Mouse (Mus musculus) neural tube, embryonic 13.5 days (tissue): ENCODE measurements at regions not wholly inside any gene's neighbourhood (a gene's known extent, or its start where the extent isn't known, plus 50 kb on each side); places are given as distances from the start of the nearest gene placed in this dataset.

Source experiments
- ATAC-seq: fragments of 200-750 bp; cut with Nextera tagmentation; 2 replicates; pipeline ENCODE4 v1.8.0; 2017; ENCODE audit warnings: low read depth, mild to moderate bottlenecking, moderate TSS enrichment, moderate library complexity
- H3K27ac ChIP-seq: fragments of 300-500 bp; sonication (generic); replicated peaks from 2 replicates; pipeline ENCODE4 v1.5.1; 2015; ENCODE audit warnings: moderate library complexity, mild to moderate bottlenecking, inconsistent platforms
- H3K27me3 ChIP-seq: fragments of 300-500 bp; sonication (generic); 2 replicates; pipeline ENCODE4 v1.6.1; 2015; ENCODE audit warnings: mild to moderate bottlenecking, inconsistent platforms
- H3K36me3 ChIP-seq: fragments of 300-500 bp; sonication (generic); 2 replicates; pipeline ENCODE4 v1.6.1; 2015; ENCODE audit warnings: mild to moderate bottlenecking, inconsistent platforms
- H3K4me1 ChIP-seq: fragments of 300-500 bp; sonication (generic); replicated peaks from 2 replicates; pipeline ENCODE4 v1.6.1; 2015; ENCODE audit warnings: inconsistent platforms
- H3K4me2 ChIP-seq: fragments of 300-500 bp; sonication (generic); 2 replicates; pipeline ENCODE4 v1.6.1; 2015; ENCODE audit warnings: inconsistent platforms, mild to moderate bottlenecking, moderate library complexity
- H3K4me3 ChIP-seq: fragments of 300-500 bp; sonication (generic); 2 replicates; pipeline ENCODE4 v1.5.1; 2015; ENCODE audit warnings: mild to moderate bottlenecking, inconsistent platforms
- H3K9ac ChIP-seq: fragments of 300-500 bp; sonication (generic); 2 replicates; pipeline ENCODE4 v1.6.1; 2015; ENCODE audit warnings: moderate library complexity, mild to moderate bottlenecking, inconsistent platforms
- H3K9me3 ChIP-seq: fragments of 300-500 bp; sonication (generic); 2 replicates; pipeline ENCODE4 v1.6.1; 2016; ENCODE audit warnings: inconsistent platforms
- WGBS: fragments of 180-500 bp; shearing (Covaris S2); methylation state at CpG from one replicate; pipeline ENCODE4 v1.1.7; 2015; 5-methylcytosine and 5-hydroxymethylcytosine counted together

- 51% methylated on average over 16 of the region's 16 CpGs for WGBS
- ATAC-seq, result peak; percentile 45; the same call in 1 of the 2 replicates
- Histone ChIP-seq H3K27me3 (no peaks in the 10 kb centered on the region), H3K4me2 (no peak overlapping the region), H3K9ac (peak overlapping the region; percentile 31; the same call in 1 of the 2 replicates), H3K27ac (peak overlapping the region; percentile 77), H3K4me3 (no peak overlapping the region), H3K9me3 (0 out of 2 replicates have a peak, but pooled peaks cover 3% of the 10 kb centered on the region), H3K4me1 (peaks cover 30% of the 10 kb centered on the region), H3K36me3 (no peaks in the 10 kb centered on the region)
Observed at GRCm38 (mm10) chr2:174848981-174849681, 88.7 kb downstream of the Edn3 start.

GRCm38 (mm10) chr2:174850860-174851259 lies 90.4 kb downstream of the Edn3 start:
- H3K9ac ChIP-seq, result 0 out of 2 replicates have a peak overlapping the region, but pooled peaks have one; percentile 34
- H3K27me3 ChIP-seq, result no peaks in the 10 kb centered on the region
- H3K9me3 ChIP-seq, result no peaks in the 10 kb centered on the region
- ATAC-seq, result no peak
- no peak overlapping the region for H3K4me2 ChIP-seq
- peak overlapping the region; percentile 70 for H3K27ac ChIP-seq
- WGBS, result 52% methylated on average over 16 of the region's 16 CpGs
- no peak overlapping the region for H3K4me3 ChIP-seq
- H3K36me3 ChIP-seq, result no peaks in the 10 kb centered on the region
- H3K4me1 ChIP-seq, result peaks cover 30% of the 10 kb centered on the region

- Histone ChIP-seq H3K4me2 (no peak overlapping the region), H3K9ac (0 out of 2 replicates have a peak overlapping the region, but pooled peaks have one; percentile 12), H3K36me3 (no peaks in the 10 kb centered on the region), H3K27ac (peak overlapping the region; percentile 70), H3K9me3 (no peaks in the 10 kb centered on the region), H3K4me1 (peaks cover 30% of the 10 kb centered on the region), H3K27me3 (no peaks in the 10 kb centered on the region), H3K4me3 (no peak overlapping the region)
- ATAC-seq, result peak; percentile 72
- WGBS, result 16% methylated on average over 22 of the region's 22 CpGs
Observed at GRCm38 (mm10) chr2:174851525-174852330, 91.3 kb downstream of the Edn3 start.

- Histone ChIP-seq H3K4me2 (no peak overlapping the region), H3K4me3 (no peak overlapping the region)
- WGBS, result 81% methylated on average over 8 of the region's 8 CpGs
Observed at GRCm38 (mm10) chr2:174853786-174854185, 93.4 kb downstream of the Edn3 start.

GRCm38 (mm10) chr2:174855548-174855947 lies 95.1 kb downstream of the Edn3 start:
- Histone ChIP-seq H3K4me1 (peaks cover 27% of the 10 kb centered on the region), H3K4me2 (no peak overlapping the region), H3K36me3 (no peaks in the 10 kb centered on the region), H3K27ac (no peak overlapping the region), H3K27me3 (no peaks in the 10 kb centered on the region), H3K9ac (no peak overlapping the region), H3K9me3 (no peaks in the 10 kb centered on the region), H3K4me3 (no peak overlapping the region)
- WGBS, result 79% methylated on average over 8 of the region's 8 CpGs
- no peak for ATAC-seq

More at GRCm38 (mm10) chr2:174853786-174854185, 93.4 kb downstream of the Edn3 start:
- no peak overlapping the region for H3K9ac ChIP-seq
- no peaks in the 10 kb centered on the region for H3K27me3 ChIP-seq
- no peaks in the 10 kb centered on the region for H3K9me3 ChIP-seq
- H3K36me3 ChIP-seq, result no peaks in the 10 kb centered on the region
- H3K27ac ChIP-seq, result no peak overlapping the region
- no peak for ATAC-seq
- peaks cover 36% of the 10 kb centered on the region for H3K4me1 ChIP-seq

- Histone ChIP-seq H3K4me3 (no peak overlapping the region), H3K9me3 (no peaks in the 10 kb centered on the region), H3K9ac (no peak overlapping the region), H3K27me3 (no peaks in the 10 kb centered on the region), H3K27ac (no peak overlapping the region), H3K36me3 (no peaks in the 10 kb centered on the region), H3K4me2 (no peak overlapping the region), H3K4me1 (peaks cover 22% of the 10 kb centered on the region)
- WGBS, result 82% methylated on average over 5 of the region's 5 CpGs
- ATAC-seq, result no peak
Observed at GRCm38 (mm10) chr2:174856135-174856534, 95.7 kb downstream of the Edn3 start.

- Histone ChIP-seq H3K4me2 (peak overlapping the region; percentile 9; the same call in 1 of the 2 replicates), H3K9ac (peak overlapping the region; percentile 47; the same call in 1 of the 2 replicates), H3K9me3 (no peaks in the 10 kb centered on the region), H3K4me1 (peaks cover 18% of the 10 kb centered on the region), H3K27me3 (no peaks in the 10 kb centered on the region), H3K36me3 (no peaks in the 10 kb centered on the region), H3K4me3 (no peak overlapping the region), H3K27ac (peak overlapping the region; percentile 82)
- 22% methylated on average over 15 of the region's 15 CpGs for WGBS
- peak; percentile 80 for ATAC-seq
Observed at GRCm38 (mm10) chr2:174858011-174858834, 97.8 kb downstream of the Edn3 start.

GRCm38 (mm10) chr2:174858835-174859215 lies 98.4 kb downstream of the Edn3 start:
- H3K4me1 ChIP-seq, result peaks cover 18% of the 10 kb centered on the region
- no peak overlapping the region for H3K4me3 ChIP-seq
- H3K9ac ChIP-seq, result peak overlapping the region; percentile 47; the same call in 1 of the 2 replicates
- H3K4me2 ChIP-seq, result peak overlapping the region; percentile 9; the same call in 1 of the 2 replicates
- H3K27me3 ChIP-seq, result no peaks in the 10 kb centered on the region
- H3K36me3 ChIP-seq, result no peaks in the 10 kb centered on the region
- H3K9me3 ChIP-seq, result no peaks in the 10 kb centered on the region
- peak; percentile 69 for ATAC-seq
- 3% methylated on average over 2 of the region's 2 CpGs for WGBS
- H3K27ac ChIP-seq, result peak overlapping the region; percentile 82

- Histone ChIP-seq H3K9ac (no peak overlapping the region), H3K36me3 (no peaks in the 10 kb centered on the region), H3K27ac (peak overlapping the region; percentile 82), H3K4me2 (no peak overlapping the region), H3K27me3 (no peaks in the 10 kb centered on the region), H3K9me3 (no peaks in the 10 kb centered on the region), H3K4me1 (peaks cover 18% of the 10 kb centered on the region), H3K4me3 (no peak overlapping the region)
- ATAC-seq, result no peak; the same call in 1 of the 2 replicates
- WGBS, result 39% methylated on average over 7 of the region's 7 CpGs
Observed at GRCm38 (mm10) chr2:174859533-174859932, 99.1 kb downstream of the Edn3 start.

GRCm38 (mm10) chr2:174864657-174865056 lies 104.2 kb downstream of the Edn3 start:
- no peak for ATAC-seq
- 50% methylated on average over 3 of the region's 3 CpGs for WGBS
- 0 out of 2 replicates have a peak overlapping the region, but pooled peaks have one; percentile 42 for H3K27ac ChIP-seq

GRCm38 (mm10) chr2:174866546-174866945 lies 106.1 kb downstream of the Edn3 start:
- no peaks in the 10 kb centered on the region for H3K9me3 ChIP-seq
- H3K4me3 ChIP-seq, result no peak overlapping the region
- no peak overlapping the region for H3K27ac ChIP-seq
- H3K4me1 ChIP-seq, result peaks cover 12% of the 10 kb centered on the region
- no peak for ATAC-seq
- no peaks in the 10 kb centered on the region for H3K27me3 ChIP-seq
- WGBS, result 86% methylated on average over 8 of the region's 8 CpGs
- no peak overlapping the region for H3K4me2 ChIP-seq
- H3K36me3 ChIP-seq, result no peaks in the 10 kb centered on the region
- no peak overlapping the region for H3K9ac ChIP-seq

More at GRCm38 (mm10) chr2:174864657-174865056, 104.2 kb downstream of the Edn3 start:
- Histone ChIP-seq H3K36me3 (no peaks in the 10 kb centered on the region), H3K9ac (no peak overlapping the region), H3K4me2 (no peak overlapping the region), H3K4me1 (peaks cover 7% of the 10 kb centered on the region; the same call in 1 of the 2 replicates), H3K4me3 (no peak overlapping the region), H3K9me3 (no peaks in the 10 kb centered on the region), H3K27me3 (no peaks in the 10 kb centered on the region)
